Mouse (Mus musculus): ENCODE results near the gene Cdcp1.
A peak's percentile ranks its signal among the peaks of the same experiment; 100 is the strongest.

Gene Cdcp1

DNA sequence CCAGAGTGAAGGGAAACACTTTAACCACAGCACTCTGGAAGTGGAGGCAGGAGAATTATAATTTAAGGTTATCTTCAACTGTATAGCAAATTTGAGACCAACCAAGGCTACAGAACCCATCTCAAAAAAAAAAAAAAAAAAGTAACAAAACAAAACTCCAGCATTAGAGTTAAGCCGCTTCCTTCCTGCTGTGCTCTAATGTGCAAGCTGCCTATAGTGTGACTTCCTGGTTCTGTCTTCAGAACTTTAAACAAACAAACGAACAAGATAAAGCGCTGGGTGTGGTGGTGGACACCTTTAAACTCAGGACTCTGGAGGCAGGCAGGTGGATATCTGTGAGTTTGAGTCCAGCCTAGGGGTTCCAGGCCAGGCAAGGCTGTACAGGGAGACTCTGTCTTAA is 63.8 kb downstream of the Cdcp1 start:
- no peak for DNase-seq (ENCODE audit: low spot score in 2 of 2)

DNA sequence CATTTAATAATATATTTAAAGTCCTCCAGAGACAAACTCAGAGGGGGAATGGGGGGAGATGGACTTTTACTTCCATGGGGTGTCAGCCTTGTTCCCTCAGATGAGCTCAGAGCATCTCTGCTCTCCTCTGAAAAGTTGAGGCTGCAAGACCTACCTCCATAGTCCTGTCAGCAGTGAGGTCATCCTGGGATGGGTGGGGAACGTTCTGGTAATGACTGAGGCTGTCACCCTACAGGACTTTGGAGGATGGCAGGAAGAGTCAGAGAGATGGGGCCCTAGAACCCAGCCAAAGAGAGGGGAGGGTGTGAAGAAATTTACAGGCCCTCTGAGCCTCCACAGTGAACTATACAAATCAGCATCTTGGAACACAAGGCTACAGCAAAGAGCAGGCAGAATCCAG is 64.3 kb downstream of the Cdcp1 start:
- DNase-seq (ENCODE audit: low spot score in 2 of 2): no peak

DNA sequence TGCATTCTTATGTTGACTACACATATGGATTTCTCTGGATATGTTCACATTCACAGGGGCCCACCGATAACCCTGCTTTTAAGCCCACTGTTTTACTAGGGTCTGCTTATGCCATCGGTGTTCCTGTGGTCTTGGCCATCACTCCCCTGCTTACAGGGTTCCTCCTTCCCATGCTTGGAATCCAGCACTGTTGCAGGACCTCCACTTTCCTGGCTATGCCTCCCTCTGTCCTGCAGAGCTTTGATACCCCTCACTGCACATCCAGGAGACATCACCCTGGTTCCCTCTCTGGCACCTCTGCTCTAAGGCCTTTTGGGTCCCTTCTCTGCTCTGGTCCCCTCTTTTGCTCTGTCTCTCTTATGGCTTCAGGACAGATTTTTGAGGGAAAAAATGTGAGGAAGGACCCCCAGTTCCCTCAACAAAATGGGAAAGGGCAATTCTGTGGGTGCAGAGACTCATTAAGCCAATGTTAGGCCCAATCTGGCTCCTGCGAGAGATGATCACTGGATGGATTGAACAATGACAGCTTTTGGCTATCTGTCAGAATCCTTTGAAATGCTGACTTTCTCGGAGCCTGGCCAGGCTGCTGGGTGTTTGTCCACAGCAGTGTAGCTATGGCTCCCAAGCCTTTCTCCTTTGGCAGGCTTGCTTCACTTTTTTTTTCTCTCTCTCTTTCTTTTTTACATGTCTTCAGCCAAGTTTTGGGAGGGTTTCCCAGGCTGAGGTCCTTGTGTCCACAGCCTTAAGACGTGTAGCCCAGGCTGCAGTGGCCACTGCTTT is 65.4 kb downstream of the Cdcp1 start, which contains the start of gene Clec3b:
Gene Clec3b, plus strand, starts transcription at position 706 of the 780 bp plus-strand sequence.
- DNase-seq (ENCODE audit: low spot score in 2 of 2): no peak

DNA sequence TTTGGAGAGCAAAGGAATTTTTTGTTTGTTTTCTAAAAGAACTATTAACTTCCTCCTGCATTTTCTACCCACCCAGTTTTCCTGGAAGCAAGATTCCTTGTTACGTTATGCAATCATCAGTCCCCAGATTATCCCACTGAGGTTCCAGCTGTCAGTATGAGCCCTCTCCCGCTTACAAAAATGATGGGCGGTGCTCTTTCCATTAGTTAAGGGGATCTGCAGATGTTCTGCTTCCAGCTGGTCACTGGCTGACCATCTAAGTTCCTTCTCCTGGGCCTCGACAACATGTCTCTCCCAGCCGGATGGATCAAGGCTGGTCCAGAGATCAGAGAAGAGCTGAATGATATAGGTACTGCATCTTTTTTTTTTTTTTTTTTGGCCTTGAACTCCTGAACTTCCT is 67.4 kb downstream of the Cdcp1 start:
- no peak for DNase-seq (ENCODE audit: low spot score in 2 of 2)

DNA sequence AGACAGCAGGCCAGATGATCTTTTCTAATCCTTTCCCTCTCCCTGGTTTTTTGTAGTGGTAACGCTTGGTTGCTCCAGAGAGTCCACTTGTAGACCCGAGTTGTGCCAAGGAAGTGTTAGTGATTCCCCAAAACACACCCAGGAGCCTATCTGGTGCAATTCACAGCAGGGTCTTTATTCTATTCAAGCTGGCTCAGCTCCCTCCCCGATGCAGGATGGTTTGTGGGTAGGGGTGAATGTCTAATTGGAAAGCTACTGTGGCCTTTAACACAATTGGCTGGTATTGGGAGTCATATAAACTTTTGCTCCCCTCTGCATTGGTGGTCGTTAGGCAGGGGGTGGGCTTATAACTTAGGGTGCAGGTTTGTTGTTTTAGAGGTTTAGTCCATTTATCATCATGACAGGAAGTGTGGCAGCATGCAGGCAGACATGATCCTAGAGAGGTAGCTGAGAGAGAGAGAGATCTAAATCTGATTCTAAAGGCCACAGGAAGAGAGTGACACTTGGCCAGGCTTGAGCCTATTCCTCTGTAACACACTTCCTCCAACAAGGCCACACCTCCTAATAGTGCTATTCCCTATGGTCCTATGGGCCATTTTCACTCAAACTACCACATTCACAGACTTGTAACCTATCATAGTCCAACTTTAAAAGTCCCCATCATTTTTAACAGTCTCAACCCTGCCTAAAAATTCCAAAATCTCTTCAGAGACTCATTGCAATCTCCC is 75.8 kb downstream of the Cdcp1 start:
- DNase-seq (ENCODE audit: low spot score in 2 of 2): no peak

DNA sequence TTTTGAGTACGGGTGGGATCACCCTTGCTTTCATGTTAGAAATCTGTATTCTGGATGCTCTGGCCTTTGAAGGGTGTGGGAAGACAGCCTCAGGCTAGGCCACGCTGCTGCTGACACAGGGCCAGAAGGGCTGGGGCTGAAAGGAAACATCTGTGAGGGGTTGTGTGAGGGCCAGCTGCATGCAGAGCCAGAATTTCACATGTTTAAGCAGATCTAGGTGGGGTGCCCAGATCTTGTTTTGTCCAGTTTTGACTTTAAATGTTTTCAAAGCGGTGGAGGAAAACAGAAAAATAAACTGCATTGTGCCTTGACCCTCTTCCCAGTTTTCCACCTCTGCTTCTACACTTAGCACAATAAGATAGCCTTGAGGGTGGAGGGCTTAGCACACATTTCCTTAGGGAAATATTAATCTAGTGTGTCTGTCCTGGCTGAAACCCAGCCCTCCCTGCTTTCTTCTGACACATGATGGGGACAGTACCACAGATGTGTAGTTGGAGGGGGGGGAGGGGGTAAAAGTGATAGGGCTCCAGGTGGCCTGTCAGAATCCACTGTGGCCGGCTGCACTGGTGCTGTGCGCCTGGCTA is 76.9 kb downstream of the Cdcp1 start:
- DNase-seq (ENCODE audit: low spot score in 2 of 2): no peak

DNA sequence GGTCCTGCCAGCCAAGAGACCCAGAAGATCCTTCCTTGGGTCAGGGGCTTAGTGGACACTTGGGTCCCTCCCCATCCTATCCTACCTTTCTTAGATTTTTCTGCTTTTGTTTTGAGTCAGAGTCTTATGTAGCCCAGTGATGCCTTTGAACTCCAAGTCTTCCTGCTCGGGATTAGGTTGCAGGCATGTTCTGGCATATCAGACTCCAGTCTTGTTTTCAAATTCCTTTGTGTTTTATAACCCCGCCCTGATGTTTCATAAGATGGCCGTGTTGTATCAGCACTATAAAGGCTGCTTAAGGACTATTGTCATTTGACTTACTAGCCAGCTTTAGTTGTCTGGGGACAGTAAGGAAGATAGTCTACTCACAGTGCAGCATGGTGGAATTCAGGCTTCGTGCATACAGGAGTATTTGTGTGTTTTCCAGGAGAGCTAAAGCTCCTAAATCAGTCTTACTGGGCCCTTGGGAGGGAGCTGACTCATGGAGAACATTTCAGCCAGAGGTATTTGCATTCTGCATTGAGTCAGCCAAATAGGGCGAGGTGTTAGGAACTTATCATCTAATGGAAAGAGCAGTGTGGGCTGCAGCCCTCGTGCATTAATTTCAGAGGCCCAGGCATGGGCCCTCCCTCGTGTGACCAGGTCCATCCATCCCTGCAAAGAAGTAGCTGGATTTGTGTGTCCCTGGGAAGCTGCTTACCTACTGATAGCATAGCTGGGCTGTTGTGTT is 78.7 kb downstream of the Cdcp1 start:
- DNase-seq (ENCODE audit: low spot score in 2 of 2): peak in 1 of 2 experiments; percentile 18

DNA sequence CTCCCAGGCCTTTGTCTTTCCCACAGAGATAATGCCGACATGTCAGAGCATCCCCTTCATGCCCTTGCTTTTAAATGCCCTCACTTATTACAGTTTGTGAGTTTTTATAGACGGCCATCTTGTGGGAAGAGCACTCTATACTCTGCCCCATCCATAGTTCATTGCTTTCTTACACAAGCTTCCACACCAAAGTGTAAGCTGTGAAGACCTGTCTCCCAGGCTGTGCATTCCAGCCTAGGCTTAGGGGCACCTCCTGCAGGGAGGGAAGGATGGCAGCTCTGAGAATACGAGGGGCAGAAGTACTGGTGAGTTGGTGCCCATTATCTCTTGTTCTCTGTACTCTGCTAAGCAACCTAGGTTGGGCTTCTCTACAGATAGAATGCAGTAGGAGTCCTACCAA is 82.8 kb downstream of the Cdcp1 start:
- no peak for DNase-seq (ENCODE audit: low spot score in 2 of 2)

DNA sequence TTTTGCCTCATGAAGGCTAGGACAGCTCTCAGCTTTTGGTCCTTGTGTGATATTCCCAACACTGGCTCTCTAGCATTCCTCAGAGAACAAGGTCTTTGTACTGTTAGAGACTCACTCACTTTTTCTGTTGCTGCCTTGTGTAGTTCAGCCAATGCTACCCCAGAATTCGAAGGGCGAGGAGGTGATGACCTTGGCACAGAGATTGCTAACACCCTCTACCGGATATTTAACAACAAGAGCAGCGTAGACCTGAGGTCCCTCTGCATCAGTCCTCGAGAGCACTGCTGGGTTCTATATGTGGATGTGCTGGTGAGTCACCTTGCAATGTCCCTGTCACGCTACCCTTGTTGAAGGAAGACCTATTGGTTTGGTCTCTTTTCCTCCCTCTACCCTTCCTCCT is 88.2 kb downstream of the Cdcp1 start:
- no peak for DNase-seq (ENCODE audit: low spot score in 2 of 2)

DNA sequence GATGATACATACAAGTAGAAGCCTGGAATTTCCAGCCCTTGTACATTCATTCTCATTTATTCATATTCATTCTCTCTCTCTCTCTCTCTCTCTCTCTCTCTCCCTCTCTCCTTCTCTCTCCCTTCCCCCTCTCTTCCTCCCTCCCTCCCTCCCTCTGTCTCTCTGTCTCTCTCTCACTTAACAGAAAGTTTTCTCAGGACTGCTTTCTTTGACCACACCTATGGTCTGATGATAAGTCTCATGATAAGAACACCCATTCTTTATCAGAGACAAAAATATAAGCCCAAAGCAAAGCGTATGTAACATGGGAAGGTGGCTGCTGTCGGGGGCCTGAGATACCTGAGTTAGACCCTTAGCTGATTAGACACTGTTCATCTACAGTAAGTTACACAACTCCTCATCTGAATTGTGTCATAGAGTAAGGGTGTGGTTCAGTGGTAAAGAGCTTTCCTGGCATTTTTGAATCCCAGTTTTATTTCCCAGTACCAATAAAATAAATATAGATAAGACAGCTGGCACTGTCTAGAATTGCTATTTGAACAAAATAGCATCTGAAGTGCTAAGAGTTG is 91.3 kb downstream of the Cdcp1 start:
- DNase-seq (ENCODE audit: low spot score in 2 of 2): no peak

DNA sequence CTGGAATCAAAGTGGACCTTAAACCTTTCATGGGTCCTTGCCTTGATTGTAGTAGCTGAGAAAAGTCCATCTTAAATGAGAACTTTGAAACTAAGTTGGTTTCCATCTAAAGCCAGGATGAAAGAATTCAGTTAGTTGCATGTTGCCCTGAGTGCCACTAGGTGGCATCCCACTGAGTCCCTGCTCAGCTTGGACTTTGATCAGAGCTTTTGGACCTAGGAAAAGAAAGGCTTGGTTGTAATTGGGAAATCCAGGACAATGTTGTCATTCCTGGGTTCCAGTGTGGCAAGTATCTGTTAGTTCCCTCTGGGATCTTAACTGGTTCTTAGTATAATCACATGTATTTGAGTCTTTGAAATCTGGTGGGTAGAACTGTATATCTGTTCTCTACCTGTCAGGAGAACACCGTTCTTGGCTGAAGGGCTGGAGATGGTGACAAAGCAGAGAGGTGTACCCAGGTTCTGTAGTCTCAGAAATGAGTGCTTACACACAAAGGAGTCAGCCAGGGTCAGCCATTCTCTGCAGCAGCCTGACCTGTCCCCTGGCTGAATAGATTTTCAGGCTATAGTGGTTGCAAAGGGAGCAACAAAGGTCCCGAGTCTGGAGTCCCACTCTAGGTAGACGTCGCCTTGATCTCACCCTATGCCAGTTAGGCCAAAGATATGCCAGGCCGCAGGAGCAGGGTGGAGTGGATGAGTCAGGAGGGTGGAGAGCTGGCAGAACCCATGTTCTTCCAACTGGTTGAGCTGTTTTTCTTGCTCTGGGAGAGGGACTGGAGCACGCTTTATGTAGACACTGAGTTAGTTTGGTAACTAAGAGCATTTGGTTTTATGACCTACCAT is 92.0 kb downstream of the Cdcp1 start:
- DNase-seq (ENCODE audit: low spot score in 2 of 2): peak in 1 of 2 experiments; percentile 26

DNA sequence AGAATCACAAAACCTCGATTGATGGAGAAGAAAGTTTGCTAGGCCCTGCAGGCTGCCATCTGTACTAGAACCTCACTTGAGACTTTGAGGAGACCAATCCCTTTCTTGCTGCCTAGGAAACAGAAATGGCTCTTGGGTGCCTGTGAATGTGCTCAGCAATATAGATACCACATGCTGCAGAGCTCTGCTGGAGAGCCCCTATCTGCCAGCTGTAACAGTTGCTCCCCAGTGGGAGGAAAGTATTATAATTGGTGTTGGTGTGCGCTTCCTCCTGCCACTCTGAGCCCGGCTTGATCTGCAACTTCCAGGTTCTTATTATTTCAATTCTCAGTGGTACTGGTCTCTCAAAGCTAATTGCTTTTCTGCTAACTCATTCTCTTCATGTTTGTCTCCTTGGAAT is 92.8 kb downstream of the Cdcp1 start:
- DNase-seq (ENCODE audit: low spot score in 2 of 2): peak in 1 of 2 experiments; percentile 28
